Mouse (Mus musculus): ENCODE data around the gene Ppp1r3g.

DNA sequence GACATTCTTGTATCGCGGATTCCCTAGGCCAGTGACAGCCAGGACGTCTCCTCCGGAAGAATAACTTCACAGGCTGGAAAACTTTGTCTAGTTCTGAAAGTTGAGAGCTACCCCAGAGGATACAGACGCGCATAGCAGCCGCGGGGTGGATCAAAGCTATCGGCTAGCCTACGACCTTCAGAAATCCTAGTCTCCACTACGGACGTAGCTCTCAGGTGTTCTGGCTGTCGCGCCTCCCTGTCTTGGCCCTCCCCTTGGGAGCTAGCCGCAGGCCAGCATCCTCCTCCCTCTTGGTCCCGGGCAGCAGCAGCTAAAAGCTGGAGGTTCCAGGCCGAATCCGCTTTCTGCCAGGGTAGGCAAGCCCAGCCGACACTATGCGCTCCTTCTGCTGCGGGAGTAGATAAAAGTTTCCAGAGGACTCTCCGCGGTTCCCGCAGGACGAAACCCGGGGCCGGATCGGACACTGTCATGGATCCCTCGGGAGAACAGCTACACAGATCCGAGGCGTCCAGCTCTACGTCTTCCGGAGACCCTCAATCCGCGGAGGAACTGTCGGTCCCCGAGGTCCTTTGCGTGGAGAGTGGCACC, 9.6 kb downstream of the Ppp1r3g start:
- TF ChIP-seq CTCF (IDR thresholded peaks at IDR 0.05; ENCODE audit: borderline replicate concordance, insufficient read depth, low read length): no peak
- TF ChIP-seq POLR2A (IDR thresholded peaks at IDR 0.05; ENCODE audit: low read depth, low read length): no peak

Measured in embryonic fibroblast, embryonic 13.5 days (primary cell).